Mouse (Mus musculus) forebrain, embryonic 10.5 days (tissue): ENCODE measurements around the gene B3glct. TPM values are rescaled to one million over a fixed set of nuclear protein-coding genes. Genes with fewer than 3 reads are reported as not detected.

Source experiments
- DNase-seq: peaks from one replicate; pipeline ENCODE4 v3.0.0-alpha.2; 2017; ENCODE audit warnings: low spot score; ENCODE audit errors: extremely low spot score
- H3K27ac ChIP-seq: fragments of 300-500 bp; sonication (generic); 2 replicates; pipeline ENCODE4 v1.5.1; 2016; ENCODE audit warnings: mild to moderate bottlenecking
- H3K27me3 ChIP-seq: fragments of 300-500 bp; sonication (generic); 2 replicates; pipeline ENCODE4 v1.6.1; 2016; ENCODE audit warnings: mild to moderate bottlenecking; ENCODE audit not compliant: poor library complexity, severe bottlenecking
- H3K36me3 ChIP-seq: fragments of 300-500 bp; sonication (generic); replicated peaks from 2 replicates; pipeline ENCODE4 v1.6.1; 2016; ENCODE audit warnings: mild to moderate bottlenecking, moderate library complexity
- H3K4me1 ChIP-seq: fragments of 300-500 bp; sonication (generic); 2 replicates; pipeline ENCODE4 v1.6.1; 2016
- H3K4me3 ChIP-seq: fragments of 300-500 bp; sonication (generic); 2 replicates; pipeline ENCODE4 v1.5.1; 2016; ENCODE audit warnings: mild to moderate bottlenecking, moderate library complexity
- H3K9me3 ChIP-seq: fragments of 300-500 bp; sonication (generic); 2 replicates; pipeline ENCODE4 v1.6.1; 2016; ENCODE audit warnings: mild to moderate bottlenecking, moderate library complexity
- WGBS: fragments of 180-500 bp; shearing (Covaris S2); methylation state at CpG from one replicate; pipeline ENCODE4 v1.1.7; 2016; 5-methylcytosine and 5-hydroxymethylcytosine counted together
- polyA plus RNA-seq: library from polyadenylated mRNA; unstranded; fragments of >200 nt; fragmentation: Nextera tagmentation; extraction: Ambion mirVana; gene quantifications from 2 replicates; pipeline ENCODE4 v1.2.1, GENCODE M21; 2016

B3glct gene
- polyA plus RNA-seq, 1 experiment from 2014 or later: 15.4 TPM

DNA sequence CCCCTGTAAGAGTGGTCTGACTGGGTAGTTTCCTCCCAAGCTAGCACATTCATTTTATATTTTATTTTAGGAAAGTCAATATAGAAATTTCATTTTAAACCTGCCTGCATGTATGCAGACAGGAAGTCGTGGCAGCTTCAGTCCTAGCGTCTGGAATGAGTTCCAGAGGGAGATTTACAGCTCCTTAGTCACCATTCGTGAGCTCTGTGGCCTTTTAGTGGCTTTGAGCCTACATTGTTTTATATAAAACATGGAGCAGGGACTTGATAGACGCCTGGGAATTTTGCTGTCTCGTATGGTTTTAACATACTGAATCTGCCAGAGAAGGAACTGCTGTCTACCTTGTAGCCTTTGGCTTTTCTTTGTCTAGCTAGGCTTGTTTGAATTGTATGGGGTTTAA, 2.9 kb downstream of the B3glct start:
- Histone ChIP-seq H3K4me1 (peaks cover 19% of the 10 kb centered on the region), H3K27ac (no peak overlapping the region), H3K4me3 (no peak overlapping the region), H3K36me3 (0 out of 2 replicates have a peak, but pooled peaks cover 4% of the 10 kb centered on the region), H3K27me3 (peaks cover 9% of the 10 kb centered on the region), H3K9me3 (no peaks in the 10 kb centered on the region)
- DNase-seq: no peak
- 86% methylated on average over 5 of the region's 5 CpGs for WGBS

DNA sequence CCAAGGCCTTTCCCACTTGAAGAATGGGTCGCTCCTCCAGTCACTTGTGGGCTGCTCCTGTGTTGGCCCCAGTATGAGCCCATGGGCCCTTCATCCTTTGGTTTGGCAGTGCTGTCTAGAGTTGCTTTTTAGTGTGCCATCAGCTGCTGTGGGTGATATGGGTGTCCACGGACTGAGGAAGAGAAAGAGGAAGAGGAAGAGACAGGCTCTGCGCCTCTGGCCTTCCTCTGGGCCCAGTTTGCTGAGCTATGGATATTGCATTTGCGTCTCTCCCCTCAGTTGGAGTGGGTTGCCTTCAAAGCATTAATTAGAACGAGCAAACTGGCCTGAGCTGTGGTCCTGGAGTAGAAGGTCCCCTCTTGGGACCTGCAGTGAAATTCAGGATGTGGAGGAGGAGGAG, 11.8 kb downstream of the B3glct start:
- no peak for DNase-seq
- Histone ChIP-seq H3K27ac (no peak overlapping the region), H3K27me3 (no peaks in the 10 kb centered on the region), H3K9me3 (peaks cover 6% of the 10 kb centered on the region; the same call in 1 of the 2 replicates), H3K4me3 (no peak overlapping the region), H3K36me3 (peaks cover 4% of the 10 kb centered on the region; the same call in 1 of the 2 replicates), H3K4me1 (peaks cover 4% of the 10 kb centered on the region; the same call in 1 of the 2 replicates)
- WGBS: 84% methylated on average over 5 of the region's 5 CpGs

DNA sequence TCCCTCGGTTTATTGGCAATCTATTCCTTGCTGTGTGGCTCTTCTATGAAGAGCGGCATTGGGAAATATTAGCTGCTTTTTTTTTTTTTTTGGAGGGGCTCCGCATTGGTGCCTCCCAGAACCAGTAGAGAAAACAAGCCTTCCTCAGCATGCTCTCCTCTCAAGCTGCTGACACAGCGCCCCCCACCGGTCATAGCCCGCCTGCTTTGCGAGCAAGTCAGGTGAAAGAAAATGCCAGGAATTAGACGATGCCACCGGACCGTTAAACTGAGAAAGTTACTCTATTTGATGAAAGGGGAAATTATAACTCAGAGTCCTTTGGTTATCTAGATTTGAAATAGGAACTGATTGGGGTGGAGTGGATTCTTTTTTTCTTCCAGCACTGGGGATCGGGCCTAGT, 14.5 kb downstream of the B3glct start:
- DNase-seq: no peak
- H3K4me3 ChIP-seq: no peak overlapping the region
- H3K36me3 ChIP-seq: peaks cover 14% of the 10 kb centered on the region
- no peaks in the 10 kb centered on the region for H3K27me3 ChIP-seq
- 76% methylated on average over 11 of the region's 11 CpGs for WGBS
- peaks cover 4% of the 10 kb centered on the region; the same call in 1 of the 2 replicates for H3K4me1 ChIP-seq
- H3K27ac ChIP-seq: no peak overlapping the region
- H3K9me3 ChIP-seq: peaks cover 6% of the 10 kb centered on the region; the same call in 1 of the 2 replicates

DNA sequence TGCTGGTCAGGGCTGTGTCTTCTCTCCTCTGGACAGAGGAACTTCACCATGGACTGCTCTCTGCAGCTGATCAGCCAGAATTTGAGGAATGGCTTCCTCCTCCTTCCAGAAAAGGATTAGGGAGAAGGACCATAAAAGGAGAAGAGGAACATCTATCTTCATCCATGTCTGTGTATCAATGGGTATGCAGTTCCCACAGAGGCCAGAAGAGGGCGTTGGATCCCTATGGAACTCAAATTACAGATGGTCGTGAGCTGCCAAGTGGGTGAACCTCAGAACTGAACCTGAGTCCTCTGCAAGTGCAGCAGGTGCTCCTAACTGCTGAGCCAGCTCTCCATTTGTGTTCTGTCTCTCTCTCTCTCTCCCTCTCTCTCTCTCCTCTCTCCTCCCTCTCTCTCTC, 15.2 kb downstream of the B3glct start:
- WGBS: 83% methylated on average over 2 of the region's 2 CpGs
- Histone ChIP-seq H3K4me1 (peaks cover 4% of the 10 kb centered on the region; the same call in 1 of the 2 replicates), H3K9me3 (peaks cover 6% of the 10 kb centered on the region; the same call in 1 of the 2 replicates), H3K36me3 (peaks cover 19% of the 10 kb centered on the region), H3K27ac (no peak overlapping the region), H3K27me3 (no peaks in the 10 kb centered on the region), H3K4me3 (no peak overlapping the region)
- no peak for DNase-seq

DNA sequence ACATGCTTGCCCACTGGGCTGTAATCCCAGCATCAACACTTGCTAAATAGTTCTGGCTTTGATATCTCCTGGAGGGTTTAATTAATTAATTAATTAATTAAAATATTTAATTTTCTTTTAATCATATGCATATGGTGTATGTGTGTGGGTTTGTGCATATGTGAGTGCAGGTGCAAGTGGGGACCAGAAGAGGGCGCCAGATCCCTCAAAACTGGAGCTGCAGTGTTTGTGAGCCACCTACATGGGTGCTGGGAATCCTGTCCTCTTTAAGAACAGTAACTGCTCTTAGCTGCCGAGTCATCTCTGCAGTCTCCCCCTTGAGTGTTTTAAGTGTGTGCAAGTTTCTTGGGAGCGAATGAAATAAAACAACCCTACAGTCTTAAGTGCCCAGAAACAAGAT, 15.9 kb downstream of the B3glct start:
- no peaks in the 10 kb centered on the region for H3K27me3 ChIP-seq
- WGBS: 87% methylated on average over 3 of the region's 3 CpGs
- peaks cover 6% of the 10 kb centered on the region; the same call in 1 of the 2 replicates for H3K9me3 ChIP-seq
- H3K4me1 ChIP-seq: peaks cover 4% of the 10 kb centered on the region; the same call in 1 of the 2 replicates
- no peak overlapping the region for H3K27ac ChIP-seq
- no peak for DNase-seq
- peaks cover 19% of the 10 kb centered on the region for H3K36me3 ChIP-seq
- no peak overlapping the region for H3K4me3 ChIP-seq

DNA sequence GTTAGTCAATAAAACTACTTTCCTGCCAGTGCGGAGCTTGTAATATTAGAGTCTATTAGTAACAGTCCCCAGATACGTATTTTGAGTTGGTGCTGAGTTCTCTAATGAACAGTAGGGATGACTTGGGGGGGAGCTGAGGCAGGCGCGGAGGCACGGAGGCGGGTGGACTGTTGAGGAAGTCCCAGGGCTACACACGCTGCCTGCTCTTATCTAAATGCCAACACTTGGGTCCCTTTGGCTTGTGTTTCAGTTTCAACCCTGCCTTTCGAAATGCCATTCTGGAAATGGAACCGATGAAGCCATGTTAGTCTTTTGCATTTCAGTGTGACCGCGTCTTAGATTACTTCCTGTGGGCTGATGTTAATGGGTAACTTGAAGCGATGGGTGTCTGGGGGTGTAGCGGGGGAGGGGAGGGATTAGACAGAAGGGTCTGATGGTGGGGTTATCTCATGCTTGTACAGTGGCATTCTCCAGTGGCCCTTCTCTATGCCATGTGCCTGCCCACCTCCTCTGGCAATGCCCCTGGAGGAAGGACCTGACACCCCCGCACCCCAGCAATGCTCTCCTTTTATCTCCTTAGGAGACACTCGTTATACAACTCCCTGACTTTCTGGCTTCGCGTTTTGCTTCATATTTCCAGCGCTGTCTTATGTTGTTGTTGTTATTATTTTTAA, 17.2 kb downstream of the B3glct start:
- H3K36me3 ChIP-seq: peaks cover 25% of the 10 kb centered on the region
- no peaks in the 10 kb centered on the region for H3K4me1 ChIP-seq
- H3K9me3 ChIP-seq: peaks cover 6% of the 10 kb centered on the region; the same call in 1 of the 2 replicates
- DNase-seq: no peak
- no peak overlapping the region for H3K4me3 ChIP-seq
- H3K27me3 ChIP-seq: no peaks in the 10 kb centered on the region
- WGBS: 91% methylated on average over 18 of the region's 18 CpGs
- H3K27ac ChIP-seq: no peak overlapping the region

DNA sequence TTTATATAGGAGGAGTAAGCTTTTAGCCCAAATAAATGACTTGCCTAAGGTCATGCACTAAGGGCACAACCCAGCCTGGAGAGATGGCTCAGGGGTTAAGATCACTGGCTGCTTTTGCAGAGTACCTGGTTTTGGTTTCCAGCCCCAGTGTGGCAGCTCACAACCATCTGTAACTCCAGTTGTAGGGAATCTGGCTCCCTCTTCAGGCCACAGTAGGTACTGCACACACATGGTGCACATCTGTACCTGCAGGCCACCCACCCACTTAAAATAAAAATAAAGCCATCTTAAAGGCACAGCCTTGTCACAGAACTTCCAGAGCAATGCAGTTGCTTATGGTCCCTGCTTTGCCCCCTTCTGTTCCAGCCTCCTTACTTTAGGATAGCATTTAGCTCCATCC, 24.7 kb downstream of the B3glct start:
- Histone ChIP-seq H3K4me3 (no peak overlapping the region), H3K9me3 (peaks cover 15% of the 10 kb centered on the region; the same call in 1 of the 2 replicates), H3K4me1 (no peaks in the 10 kb centered on the region), H3K36me3 (peaks cover 51% of the 10 kb centered on the region), H3K27me3 (no peaks in the 10 kb centered on the region), H3K27ac (no peak overlapping the region)
- no peak for DNase-seq

DNA sequence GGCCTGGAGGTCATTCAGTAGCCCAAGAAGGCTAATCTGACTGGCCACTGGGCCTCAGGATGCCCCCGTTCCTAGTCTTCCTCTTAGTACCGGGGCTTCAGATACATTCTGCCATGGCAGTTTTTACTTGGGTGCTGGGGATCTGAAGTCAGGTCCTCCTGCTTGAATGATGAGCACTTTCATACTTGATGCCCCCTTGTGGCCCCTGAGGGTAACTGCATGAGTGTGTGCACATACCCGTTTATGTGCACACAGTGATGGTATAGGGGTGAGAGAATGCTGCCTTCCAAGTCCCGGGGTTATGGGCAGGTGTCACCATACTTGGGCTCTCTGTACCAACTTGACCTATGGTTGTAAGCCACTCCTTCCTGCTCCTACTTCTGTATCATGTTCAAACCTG, 33.5 kb downstream of the B3glct start:
- Histone ChIP-seq H3K36me3 (peaks cover 40% of the 10 kb centered on the region), H3K27me3 (no peaks in the 10 kb centered on the region), H3K4me1 (peaks cover 16% of the 10 kb centered on the region), H3K9me3 (peaks cover 14% of the 10 kb centered on the region), H3K4me3 (no peak overlapping the region), H3K27ac (no peak overlapping the region)
- no peak for DNase-seq
- WGBS: 94% methylated on average over 4 of the region's 4 CpGs

DNA sequence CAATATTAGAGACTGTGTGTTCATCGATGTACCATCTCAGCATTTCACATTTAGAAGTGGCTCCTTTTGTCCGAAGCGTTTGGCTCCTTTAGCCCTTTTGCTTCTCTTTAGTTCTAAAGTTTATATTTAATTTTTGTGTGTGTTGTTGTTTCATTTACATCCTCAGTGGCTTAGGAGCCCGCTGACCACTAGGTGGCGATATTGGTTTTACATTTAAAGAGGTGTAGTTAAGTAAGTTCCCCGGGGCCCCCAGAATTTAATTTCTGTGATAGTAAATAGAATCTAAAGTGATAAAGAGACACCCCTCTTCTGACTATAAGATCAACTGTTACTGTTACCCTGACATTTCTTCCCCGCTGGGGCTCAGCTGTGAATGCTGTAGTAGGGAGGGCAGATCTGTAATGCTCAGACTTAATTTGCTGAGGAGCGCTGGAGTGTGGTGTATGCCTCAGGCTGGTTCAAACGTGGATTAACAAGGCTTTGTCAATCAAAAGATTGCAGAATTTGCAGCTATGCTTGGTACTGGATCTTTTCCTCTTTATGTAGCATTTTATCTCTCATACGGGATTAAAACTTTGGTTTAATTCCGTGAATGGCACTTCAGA, 35.2 kb downstream of the B3glct start:
- H3K9me3 ChIP-seq: peaks cover 7% of the 10 kb centered on the region
- WGBS: 51% methylated on average over 11 of the region's 11 CpGs
- peaks cover 16% of the 10 kb centered on the region for H3K4me1 ChIP-seq
- no peak overlapping the region for H3K4me3 ChIP-seq
- peaks cover 33% of the 10 kb centered on the region for H3K36me3 ChIP-seq
- DNase-seq: peak; percentile 30
- no peaks in the 10 kb centered on the region for H3K27me3 ChIP-seq
- no peak overlapping the region for H3K27ac ChIP-seq

DNA sequence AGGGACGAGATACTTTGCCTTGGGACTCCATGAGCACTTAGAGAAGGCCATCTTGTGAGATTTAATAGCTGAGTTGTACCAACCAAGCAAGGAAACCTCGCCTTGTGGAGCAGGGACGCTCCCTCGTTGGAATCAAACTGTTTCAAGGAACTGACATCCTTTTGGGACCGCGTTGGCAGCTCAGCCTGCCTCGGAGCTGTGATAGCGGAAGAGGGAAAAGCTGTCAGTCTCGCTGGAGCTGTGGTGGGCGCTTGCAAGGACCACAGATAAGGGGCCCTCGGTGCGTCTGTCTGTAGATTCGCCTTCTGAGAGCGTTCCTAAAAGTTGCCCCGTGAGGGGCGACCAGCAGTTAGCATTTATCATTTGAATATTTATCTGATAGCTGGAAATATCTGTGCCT, 35.8 kb downstream of the B3glct start:
- Histone ChIP-seq H3K27me3 (no peaks in the 10 kb centered on the region), H3K9me3 (peaks cover 2% of the 10 kb centered on the region), H3K4me1 (peaks cover 16% of the 10 kb centered on the region), H3K36me3 (peaks cover 27% of the 10 kb centered on the region), H3K4me3 (no peak overlapping the region), H3K27ac (no peak overlapping the region)
- 87% methylated on average over 16 of the region's 16 CpGs for WGBS
- DNase-seq: no peak

DNA sequence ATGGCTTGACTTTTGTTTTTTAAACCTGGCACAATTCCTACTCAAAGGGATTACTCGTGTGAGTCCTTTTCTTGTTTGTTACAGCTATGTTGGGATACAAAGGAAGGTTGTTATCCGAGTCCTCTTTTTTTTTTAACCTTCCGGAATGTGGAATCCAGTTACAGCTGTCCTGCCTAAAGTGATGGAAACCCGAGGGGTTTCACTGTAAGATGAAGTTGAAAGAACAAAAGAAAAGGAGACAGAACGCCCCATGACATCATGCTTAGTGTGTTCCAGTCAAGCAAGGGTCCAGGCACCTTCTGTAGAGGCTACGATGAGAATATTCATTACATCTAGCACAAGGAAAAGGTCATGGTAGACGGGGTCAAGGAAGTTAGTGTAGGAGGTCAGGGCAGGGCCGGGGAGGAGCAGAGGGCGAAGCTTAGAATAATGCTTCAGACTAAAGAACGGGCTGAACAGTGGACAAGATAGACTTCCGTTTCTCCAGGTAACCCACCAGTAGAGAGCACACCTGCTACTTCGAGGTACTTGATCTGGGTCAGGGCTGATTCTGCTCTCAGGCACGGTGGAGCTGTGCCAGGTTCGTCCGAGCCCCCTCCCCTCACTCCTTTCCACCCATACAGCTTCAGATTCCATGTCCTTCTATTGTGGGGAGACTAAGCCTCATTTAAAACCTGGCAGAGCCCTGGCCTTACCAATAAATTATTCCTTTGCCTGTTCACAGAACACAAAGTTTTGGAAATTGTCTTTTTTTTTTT, 37.7 kb downstream of the B3glct start:
- Histone ChIP-seq H3K27ac (0 out of 2 replicates have a peak overlapping the region, but pooled peaks have one; percentile 30), H3K27me3 (no peaks in the 10 kb centered on the region), H3K9me3 (no peaks in the 10 kb centered on the region), H3K4me1 (peaks cover 23% of the 10 kb centered on the region), H3K36me3 (peaks cover 16% of the 10 kb centered on the region), H3K4me3 (no peak overlapping the region)
- DNase-seq: no peak
- WGBS: 40% methylated on average over 15 of the region's 15 CpGs

DNA sequence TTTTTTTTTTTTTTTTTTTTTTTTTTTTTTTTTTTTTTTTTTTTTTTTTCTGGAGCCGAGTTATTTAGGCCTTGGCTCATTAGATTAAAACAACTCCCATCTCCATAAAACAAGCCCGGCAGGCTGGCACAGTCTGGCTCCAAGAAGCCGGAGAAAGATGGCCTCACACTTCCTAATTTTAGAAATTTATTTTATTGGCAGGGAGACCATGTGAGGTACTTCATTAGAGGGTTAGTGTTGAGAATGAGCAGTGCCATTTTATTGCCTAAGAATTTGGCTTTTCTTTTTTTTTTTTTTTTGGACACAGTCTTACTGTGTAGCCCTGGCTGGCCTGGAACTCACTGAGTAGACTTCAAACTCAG, 38.3 kb downstream of the B3glct start:
- no peaks in the 10 kb centered on the region for H3K9me3 ChIP-seq
- H3K27me3 ChIP-seq: no peaks in the 10 kb centered on the region
- WGBS: 71% methylated on average over 3 of the region's 3 CpGs
- peaks cover 11% of the 10 kb centered on the region for H3K36me3 ChIP-seq
- no peak overlapping the region for H3K4me3 ChIP-seq
- H3K27ac ChIP-seq: no peak overlapping the region
- H3K4me1 ChIP-seq: peaks cover 23% of the 10 kb centered on the region
- no peak for DNase-seq

DNA sequence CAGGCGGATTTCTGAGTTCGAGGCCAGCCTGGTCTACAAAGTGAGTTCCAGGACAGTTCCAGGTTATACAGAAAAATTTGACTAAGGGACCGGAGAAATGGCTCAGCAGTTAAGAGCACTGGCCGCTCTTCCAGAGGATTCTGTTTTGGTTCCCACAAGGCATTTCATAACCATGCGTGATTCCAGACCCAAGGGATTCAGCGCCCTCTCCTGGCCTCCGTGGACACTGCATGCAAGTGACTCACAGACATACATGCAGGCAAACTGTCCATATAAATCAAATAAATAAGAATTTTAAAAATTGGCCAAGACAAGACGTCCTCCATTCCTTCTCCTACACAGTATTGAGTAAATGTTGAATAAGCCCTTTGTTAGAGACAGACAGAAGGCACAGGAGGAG, 53.7 kb downstream of the B3glct start:
- WGBS: 88% methylated on average over 8 of the region's 8 CpGs
- peaks cover 58% of the 10 kb centered on the region for H3K36me3 ChIP-seq

More for the DNA sequence above, 53.7 kb downstream of the B3glct start:
- no peak overlapping the region for H3K4me3 ChIP-seq
- DNase-seq: no peak
- H3K27ac ChIP-seq: no peak overlapping the region
- no peaks in the 10 kb centered on the region for H3K27me3 ChIP-seq
- no peaks in the 10 kb centered on the region for H3K4me1 ChIP-seq
- H3K9me3 ChIP-seq: peaks cover 16% of the 10 kb centered on the region
